Mouse (Mus musculus): ENCODE results near the gene Atad3a.

DNA sequence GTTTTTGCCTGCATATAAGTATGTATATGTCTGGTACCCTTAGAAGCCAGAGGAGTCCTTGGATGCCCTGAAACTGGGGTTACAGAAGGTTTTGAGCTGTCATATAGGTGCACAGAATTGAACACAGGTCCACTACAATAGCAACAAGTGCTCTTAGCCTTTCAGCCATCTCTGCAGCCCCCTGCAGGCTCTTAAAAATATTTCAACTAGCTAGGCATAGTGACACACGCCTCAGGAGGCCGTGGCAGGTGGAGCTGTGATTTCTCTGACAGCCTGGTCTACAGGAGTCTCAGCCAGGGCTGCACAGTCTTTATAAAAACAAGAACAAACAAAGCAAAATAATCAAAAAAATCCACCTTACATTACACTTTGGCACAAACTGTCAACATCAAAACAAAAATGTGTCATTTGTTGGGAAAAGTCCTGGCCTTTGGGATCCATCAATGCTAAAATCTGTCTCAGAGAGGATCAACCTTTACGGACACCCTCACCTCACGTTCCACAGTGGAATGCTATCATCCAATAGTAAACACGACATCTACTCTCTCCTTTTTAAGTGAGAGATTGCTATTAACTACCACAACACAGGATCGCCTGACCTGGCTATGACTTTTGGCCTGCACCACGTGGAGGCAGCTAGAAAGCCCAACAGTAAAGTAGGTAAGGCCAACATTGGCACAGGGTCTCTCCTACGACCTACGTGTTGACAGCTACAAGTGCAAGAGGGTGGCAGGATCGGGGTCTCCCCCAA is 856 bp downstream of the Atad3a start:
- TF ChIP-seq CTCF (IDR thresholded peaks at IDR 0.05; ENCODE audit: low read depth, low read length), result no peak
- TF ChIP-seq EP300 (IDR thresholded peaks at IDR 0.05; ENCODE audit: insufficient read depth, low read depth, low read length), result no peak
- no peak for TF ChIP-seq POLR2A (IDR thresholded peaks at IDR 0.05; ENCODE audit: insufficient read depth, low read length)
